Mouse (Mus musculus) thymus, adult 2 months (tissue): ENCODE measurements around the gene Dnajc28. TPM values are rescaled to one million over a fixed set of nuclear protein-coding genes. Genes with fewer than 3 reads are reported as not detected.

ENCODE experiments used
- DNase-seq: peaks from one replicate; pipeline ENCODE4 v3.0.0; 2021
- H3K27ac ChIP-seq: fragments of 200-500 bp; 2 replicates; pipeline ENCODE4 v1.5.1; 2012; ENCODE audit warnings: low read length, control low read depth; ENCODE audit not compliant: control insufficient read depth, insufficient read depth
- H3K27me3 ChIP-seq: fragments of 200-500 bp; 2 replicates; pipeline ENCODE4 v1.6.1; 2012; ENCODE audit warnings: mild to moderate bottlenecking, low read length, moderate library complexity, mixed read lengths; ENCODE audit not compliant: control insufficient read depth, insufficient read depth
- H3K36me3 ChIP-seq: fragments of 200-500 bp; 2 replicates; pipeline ENCODE4 v1.6.1; 2012; ENCODE audit warnings: mild to moderate bottlenecking, low read length, moderate library complexity; ENCODE audit not compliant: control insufficient read depth, insufficient read depth
- H3K4me1 ChIP-seq: fragments of 200-500 bp; replicated peaks from 2 replicates; pipeline ENCODE4 v1.6.1; 2012; ENCODE audit warnings: low read length; ENCODE audit not compliant: control insufficient read depth, insufficient read depth
- H3K4me3 ChIP-seq: fragments of 200-500 bp; 2 replicates; pipeline ENCODE4 v1.5.1; 2012; ENCODE audit warnings: mild to moderate bottlenecking, low read length, control low read depth, moderate library complexity; ENCODE audit not compliant: control insufficient read depth, insufficient read depth
- CTCF ChIP-seq: fragments of 200-500 bp; IDR thresholded peaks from 2 replicates; pipeline ENCODE4 v1.5.1; 2012; ENCODE audit warnings: mild to moderate bottlenecking, control low read depth, low read length, moderate library complexity, borderline replicate concordance; ENCODE audit not compliant: control insufficient read depth, poor library complexity, insufficient read depth; ENCODE audit errors: extremely low read depth
- POLR2A ChIP-seq: fragments of 200-500 bp; IDR thresholded peaks from 2 replicates; pipeline ENCODE4 v1.6.1; 2012; ENCODE audit warnings: mild to moderate bottlenecking, low read length, control low read depth, moderate library complexity; ENCODE audit not compliant: control insufficient read depth, poor library complexity, insufficient read depth; ENCODE audit errors: extremely low read depth
- whole genome bisulfite sequencing: fragments of 180-500 bp; shearing (Covaris S2); methylation state at CpG from one replicate; pipeline ENCODE4 v1.1.7; 2018; 5-methylcytosine and 5-hydroxymethylcytosine counted together
- polyA plus RNA-seq: library from polyadenylated mRNA; depleted of rRNA; stranded (reverse); fragments of >200 nt; gene quantifications from 2 replicates; pipeline ENCODE4 v1.2.3, GENCODE M21; 2012

Dnajc28 gene
- polyA plus RNA-seq, 1 experiment: 1.3 TPM

GRCm38 (mm10) chr16:91623074-91623473, 4.2 kb upstream of the Dnajc28 start:
- peaks cover 42% of the 10 kb centered on the region for H3K36me3 ChIP-seq
- H3K4me3 ChIP-seq: no peak overlapping the region
- H3K4me1 ChIP-seq: 0 out of 2 replicates have a peak, but pooled peaks cover 2% of the 10 kb centered on the region
- no peak for DNase-seq
- WGBS: 97% methylated on average over 9 of the region's 9 CpGs
- H3K27ac ChIP-seq: no peak overlapping the region
- TF ChIP-seq POLR2A: no peak
- no peak for TF ChIP-seq CTCF
- no peaks in the 10 kb centered on the region for H3K27me3 ChIP-seq

- H3K4me3 ChIP-seq: no peak overlapping the region
- DNase-seq: no peak
- H3K27ac ChIP-seq: no peak overlapping the region
- WGBS: 96% methylated on average over 11 of the region's 11 CpGs
- H3K36me3 ChIP-seq: peaks cover 31% of the 10 kb centered on the region
- no peaks in the 10 kb centered on the region for H3K27me3 ChIP-seq
- no peak for TF ChIP-seq CTCF
- TF ChIP-seq POLR2A: no peak
- 0 out of 2 replicates have a peak, but pooled peaks cover 2% of the 10 kb centered on the region for H3K4me1 ChIP-seq
Measured at GRCm38 (mm10) chr16:91620991-91621390, 2.2 kb upstream of the Dnajc28 start.

GRCm38 (mm10) chr16:91620185-91620584, 1.4 kb upstream of the Dnajc28 start:
- H3K4me1 ChIP-seq: 0 out of 2 replicates have a peak, but pooled peaks cover 2% of the 10 kb centered on the region
- no peak for DNase-seq
- peaks cover 28% of the 10 kb centered on the region for H3K36me3 ChIP-seq
- H3K27ac ChIP-seq: no peak overlapping the region
- H3K4me3 ChIP-seq: no peak overlapping the region
- no peaks in the 10 kb centered on the region for H3K27me3 ChIP-seq
- TF ChIP-seq CTCF: no peak
- TF ChIP-seq POLR2A: no peak
- 96% methylated on average over 5 of the region's 5 CpGs for WGBS

GRCm38 (mm10) chr16:91614552-91614951, 4.3 kb downstream of the Dnajc28 start:
- Histone ChIP-seq H3K27me3 (no peaks in the 10 kb centered on the region), H3K27ac (no peak overlapping the region), H3K36me3 (no peaks in the 10 kb centered on the region), H3K4me3 (no peak overlapping the region), H3K4me1 (peaks cover 9% of the 10 kb centered on the region)
- no peak for TF ChIP-seq POLR2A
- WGBS: 75% methylated on average over 6 of the region's 6 CpGs
- no peak for DNase-seq

GRCm38 (mm10) chr16:91612525-91612924, 6.3 kb downstream of the Dnajc28 start:
- H3K4me1 ChIP-seq: peaks cover 7% of the 10 kb centered on the region
- H3K4me3 ChIP-seq: no peak overlapping the region
- H3K27ac ChIP-seq: no peak overlapping the region
- no peaks in the 10 kb centered on the region for H3K27me3 ChIP-seq
- DNase-seq: no peak
- no peaks in the 10 kb centered on the region for H3K36me3 ChIP-seq
- 95% methylated on average over 5 of the region's 5 CpGs for WGBS
- no peak for TF ChIP-seq CTCF
- no peak for TF ChIP-seq POLR2A

GRCm38 (mm10) chr16:91611248-91611647, 7.6 kb downstream of the Dnajc28 start:
- DNase-seq: no peak
- H3K4me1 ChIP-seq: peaks cover 7% of the 10 kb centered on the region
- TF ChIP-seq CTCF (no peak), POLR2A (no peak)
- no peaks in the 10 kb centered on the region for H3K27me3 ChIP-seq
- no peaks in the 10 kb centered on the region for H3K36me3 ChIP-seq
- H3K4me3 ChIP-seq: no peak overlapping the region
- H3K27ac ChIP-seq: no peak overlapping the region
- 75% methylated on average over 11 of the region's 11 CpGs for whole genome bisulfite sequencing

- DNase-seq: no peak
- Histone ChIP-seq H3K36me3 (no peaks in the 10 kb centered on the region), H3K27ac (no peak overlapping the region), H3K27me3 (no peaks in the 10 kb centered on the region), H3K4me1 (peaks cover 7% of the 10 kb centered on the region), H3K4me3 (no peak overlapping the region)
- no peak for TF ChIP-seq CTCF
- TF ChIP-seq POLR2A: no peak
- 87% methylated on average over 9 of the region's 9 CpGs for WGBS
Measured at GRCm38 (mm10) chr16:91609501-91610245, 9.2 kb downstream of the Dnajc28 start.
